Mouse (Mus musculus) small intestine, adult 2 months (tissue): ENCODE results near the gene Pars2. TPM values are rescaled to one million over a fixed set of nuclear protein-coding genes. Genes with fewer than 3 reads are reported as not detected.

ENCODE experiments used
- H3K27ac ChIP-seq: fragments of 200-500 bp; 2 replicates; pipeline ENCODE4 v1.5.1; 2012; ENCODE audit warnings: low read depth, low read length, control low read depth, inconsistent platforms; ENCODE audit not compliant: insufficient read depth
- H3K27me3 ChIP-seq: fragments of 200-500 bp; 2 replicates; pipeline ENCODE4 v1.6.1; 2012; ENCODE audit warnings: mild to moderate bottlenecking, moderate library complexity, low read length, inconsistent platforms; ENCODE audit not compliant: control insufficient read depth, insufficient read depth
- H3K36me3 ChIP-seq: fragments of 200-500 bp; 2 replicates; pipeline ENCODE4 v1.6.1; 2012; ENCODE audit warnings: mild to moderate bottlenecking, low read length, control low read depth, inconsistent platforms; ENCODE audit not compliant: control insufficient read depth, insufficient read depth
- H3K4me1 ChIP-seq: fragments of 200-500 bp; 2 replicates; pipeline ENCODE4 v1.6.1; 2012; ENCODE audit warnings: low read length, inconsistent platforms, mixed read lengths; ENCODE audit not compliant: control insufficient read depth, insufficient read depth, insufficient read length
- H3K4me3 ChIP-seq: fragments of 200-500 bp; 2 replicates; pipeline ENCODE4 v1.5.1; 2012; ENCODE audit warnings: low read depth, mild to moderate bottlenecking, control low read depth, inconsistent platforms, low read length, moderate library complexity
- CTCF ChIP-seq: fragments of 200-500 bp; IDR thresholded peaks from 2 replicates; pipeline ENCODE4 v1.5.1; 2012; ENCODE audit warnings: low read depth, mild to moderate bottlenecking, control low read depth, inconsistent platforms, low read length, moderate library complexity, mixed read lengths; ENCODE audit not compliant: insufficient replicate concordance, insufficient read length; ENCODE audit errors: extremely low read depth
- POLR2A ChIP-seq: fragments of 200-500 bp; IDR thresholded peaks from 2 replicates; pipeline ENCODE4 v1.6.1; 2012; ENCODE audit warnings: low read depth, mild to moderate bottlenecking, control low read depth, inconsistent platforms, low read length, moderate library complexity
- WGBS: fragments of 180-500 bp; shearing (Covaris S2); methylation state at CpG from one replicate; pipeline ENCODE4 v1.1.7; 2018; 5-methylcytosine and 5-hydroxymethylcytosine counted together
- polyA plus RNA-seq: library from polyadenylated mRNA; depleted of rRNA; stranded (reverse); fragments of >200 nt; gene quantifications from 2 replicates; pipeline ENCODE4 v1.2.3, GENCODE M21; 2012

The Pars2 gene
- polyA plus RNA-seq, 1 experiment, result 7.5 TPM

DNA sequence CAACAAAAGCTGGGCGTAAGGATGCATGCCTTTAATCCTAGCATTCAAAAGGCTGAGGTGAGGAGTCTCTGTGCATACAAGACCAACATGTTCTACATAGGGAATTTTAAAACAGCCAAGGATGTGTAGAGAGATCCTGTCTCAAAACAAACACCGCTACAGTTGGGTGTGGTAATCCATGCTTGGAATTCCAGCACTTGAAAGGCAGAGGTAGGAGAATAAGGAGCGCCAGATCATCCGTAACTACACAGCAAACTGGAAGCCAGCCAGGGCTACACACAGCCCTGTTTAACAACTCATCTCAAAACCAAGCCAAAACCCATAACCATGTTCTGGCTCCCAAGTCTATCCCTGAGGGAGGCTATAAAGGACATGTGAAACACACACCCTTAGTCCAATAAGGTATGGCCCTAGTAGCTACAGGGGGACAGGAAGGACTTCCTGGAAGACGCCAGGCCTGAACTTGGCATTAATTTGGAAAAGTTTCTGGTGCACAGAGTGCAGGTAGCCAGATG lies 13.1 kb downstream of the Pars2 start:
- Histone ChIP-seq H3K4me3 (no peak overlapping the region), H3K27me3 (no peaks in the 10 kb centered on the region), H3K27ac (no peak overlapping the region), H3K36me3 (peaks cover 81% of the 10 kb centered on the region), H3K4me1 (no peaks in the 10 kb centered on the region)
- 81% methylated on average over 5 of the region's 5 CpGs for WGBS
- TF ChIP-seq CTCF, result no peak
- TF ChIP-seq POLR2A, result no peak

DNA sequence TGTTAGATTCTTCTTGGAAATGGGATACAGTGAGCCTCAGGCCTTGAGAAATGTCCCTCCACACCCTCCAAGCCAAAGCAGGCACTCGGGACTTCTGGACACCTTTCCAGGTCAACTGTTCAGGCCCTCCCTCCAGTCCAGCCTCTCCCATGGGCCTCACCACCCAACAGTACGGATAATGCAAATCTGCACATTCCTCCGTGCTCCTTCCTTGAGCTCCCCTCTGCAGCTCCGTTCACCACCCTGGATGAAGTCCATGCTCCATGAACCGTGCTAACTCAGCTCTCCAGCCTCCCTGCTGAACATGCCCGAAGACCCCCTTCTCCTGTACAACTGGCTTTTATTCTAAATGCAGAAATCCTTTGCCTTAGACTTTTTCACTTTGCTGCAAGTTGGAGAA lies 13.8 kb downstream of the Pars2 start:
- H3K36me3 ChIP-seq, result peaks cover 85% of the 10 kb centered on the region
- H3K4me1 ChIP-seq, result no peaks in the 10 kb centered on the region
- WGBS, result 94% methylated on average over 6 of the region's 6 CpGs
- H3K27me3 ChIP-seq, result no peaks in the 10 kb centered on the region
- no peak for TF ChIP-seq POLR2A
- no peak for TF ChIP-seq CTCF
- no peak overlapping the region for H3K27ac ChIP-seq
- no peak overlapping the region for H3K4me3 ChIP-seq

DNA sequence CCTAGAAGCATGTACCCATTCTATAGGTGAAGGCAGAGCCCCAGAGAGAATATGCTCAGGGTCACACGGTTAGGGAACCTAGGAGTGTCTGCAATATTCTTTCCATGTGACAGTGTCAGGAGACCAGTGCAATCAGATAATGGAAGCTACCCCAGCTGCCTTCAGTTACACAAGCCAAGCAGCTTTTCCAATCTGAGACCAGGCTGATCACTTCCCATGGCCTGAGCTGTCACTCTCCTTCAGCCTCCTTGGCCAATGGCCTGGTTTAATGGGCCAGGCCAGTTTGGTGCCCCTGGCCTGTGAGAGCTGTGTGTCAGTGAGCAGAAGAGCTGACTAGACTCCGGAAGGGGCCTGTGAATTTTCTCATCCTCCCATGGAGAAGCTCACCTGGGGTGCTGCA lies 14.4 kb downstream of the Pars2 start:
- Histone ChIP-seq H3K4me3 (no peak overlapping the region), H3K27ac (no peak overlapping the region), H3K36me3 (peaks cover 85% of the 10 kb centered on the region), H3K4me1 (no peaks in the 10 kb centered on the region), H3K27me3 (no peaks in the 10 kb centered on the region)
- TF ChIP-seq POLR2A, result no peak
- TF ChIP-seq CTCF, result no peak
- WGBS, result 90% methylated on average over 2 of the region's 2 CpGs

DNA sequence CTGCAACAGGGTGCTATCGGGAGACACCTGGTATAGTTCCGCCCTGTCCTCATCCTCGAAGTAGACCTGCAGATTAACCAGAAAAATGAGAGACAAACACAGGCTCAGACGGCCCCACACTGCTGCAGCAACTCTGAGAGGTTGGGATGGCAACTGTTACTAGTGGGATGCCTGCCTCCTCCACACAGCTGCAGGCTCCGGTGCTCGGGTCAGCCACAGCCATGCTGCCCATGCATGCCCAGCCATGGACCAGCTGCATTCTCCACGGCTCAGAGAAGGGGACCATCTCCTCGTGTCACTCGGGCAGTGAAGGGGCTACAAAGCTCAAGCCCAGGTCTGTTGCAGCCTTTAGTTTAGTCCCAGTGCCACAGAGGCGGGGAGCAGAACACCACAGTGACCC lies 14.8 kb downstream of the Pars2 start:
- Histone ChIP-seq H3K27me3 (no peaks in the 10 kb centered on the region), H3K27ac (no peak overlapping the region), H3K4me3 (no peak overlapping the region), H3K36me3 (peaks cover 87% of the 10 kb centered on the region), H3K4me1 (no peaks in the 10 kb centered on the region)
- TF ChIP-seq CTCF (no peak), POLR2A (no peak)
- WGBS, result 90% methylated on average over 10 of the region's 10 CpGs

DNA sequence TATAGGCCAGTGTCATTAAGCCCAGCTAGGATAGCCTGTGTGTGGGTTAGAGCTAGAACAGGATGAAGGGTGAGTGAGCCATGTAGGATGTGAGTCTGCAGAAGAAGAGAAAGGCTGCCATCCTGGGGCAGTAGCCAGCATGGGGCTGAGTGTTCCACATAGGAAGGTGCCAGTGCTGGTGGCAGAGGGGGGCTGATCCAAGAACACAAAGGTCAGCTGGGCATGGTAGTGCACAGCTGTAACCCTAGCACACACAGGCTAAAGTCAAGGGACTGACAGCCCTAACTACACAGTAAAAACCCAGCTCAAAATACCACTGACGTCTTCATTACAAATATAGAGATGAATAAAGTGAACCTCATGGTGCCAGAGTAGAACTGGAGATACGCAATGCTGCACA lies 15.7 kb downstream of the Pars2 start:
- Histone ChIP-seq H3K4me3 (no peak overlapping the region), H3K27ac (no peak overlapping the region), H3K4me1 (no peaks in the 10 kb centered on the region), H3K36me3 (peaks cover 87% of the 10 kb centered on the region), H3K27me3 (no peaks in the 10 kb centered on the region)
- TF ChIP-seq POLR2A, result no peak
- TF ChIP-seq CTCF, result no peak
- 100% methylated on average over 2 of the region's 2 CpGs for WGBS

DNA sequence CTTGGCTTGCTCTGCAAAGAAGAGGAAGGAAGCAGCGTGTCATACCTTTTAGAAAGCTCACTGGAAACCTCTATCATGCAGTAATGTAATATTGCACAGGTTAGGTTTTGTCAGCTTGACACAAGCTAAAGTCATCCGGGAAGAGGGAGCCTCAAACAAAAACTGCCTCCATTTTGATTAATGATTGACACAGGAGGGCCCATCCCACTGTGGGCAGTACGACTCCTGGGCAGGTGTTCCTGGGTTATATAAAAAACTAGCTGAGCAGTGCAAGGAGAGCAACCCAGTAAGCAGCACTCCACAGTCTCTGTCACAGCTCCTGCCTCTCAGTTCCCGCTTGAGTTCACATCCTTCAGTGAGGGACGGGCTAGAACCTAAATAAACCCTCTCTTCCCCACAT lies 25.9 kb downstream of the Pars2 start:
- 56% methylated on average over 5 of the region's 5 CpGs for WGBS

DNA sequence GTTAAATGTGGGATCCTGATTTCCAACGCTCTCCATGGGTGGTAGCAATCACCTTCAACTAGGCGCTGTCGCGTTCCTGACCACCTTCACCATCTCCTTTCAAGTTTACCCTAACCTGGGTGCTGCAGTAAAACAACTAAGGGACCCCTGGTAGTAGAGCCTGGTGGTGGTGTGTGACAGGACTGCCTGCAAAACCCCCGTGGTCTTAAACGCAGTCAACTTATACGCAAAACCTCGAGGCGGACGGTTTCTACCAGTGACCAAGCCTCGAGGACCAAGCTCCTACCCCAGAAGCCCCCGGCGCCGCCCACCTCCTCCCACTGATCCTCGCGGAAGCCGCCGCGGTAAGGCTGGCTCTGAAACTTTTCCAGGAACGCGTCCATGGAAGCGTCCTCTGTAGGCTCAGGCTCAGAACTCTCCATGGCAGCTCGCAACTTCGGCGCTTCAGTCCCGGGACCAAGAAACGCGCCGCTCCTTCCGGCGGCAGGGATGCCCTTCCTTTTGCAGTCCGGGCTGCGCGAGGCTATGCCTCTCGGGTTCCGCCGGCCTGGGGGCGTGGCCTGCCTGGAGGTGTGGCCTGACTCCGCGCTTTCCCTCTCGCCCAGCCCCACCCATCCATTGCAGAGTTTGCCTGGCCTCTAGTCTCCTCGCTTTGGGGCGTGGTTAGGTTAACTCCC lies 27.7 kb downstream of the Pars2 start, which contains the start of gene Ttc4:
Gene Ttc4, minus strand, starts transcription at position 503 of the 677 bp plus-strand sequence.
- TF ChIP-seq CTCF (no peak), POLR2A (peak; percentile 83)
- peaks cover 26% of the 10 kb centered on the region for H3K36me3 ChIP-seq
- no peaks in the 10 kb centered on the region for H3K4me1 ChIP-seq
- H3K27me3 ChIP-seq, result no peaks in the 10 kb centered on the region
- H3K4me3 ChIP-seq, result peak within 1 kb of the TSS; percentile 79
- under 1% methylated on average over 43 of the region's 43 CpGs for WGBS
- peak within 1 kb of the TSS; percentile 2; the same call in 1 of the 2 replicates for H3K27ac ChIP-seq

More for the DNA sequence above, 25.9 kb downstream of the Pars2 start:
- no peak overlapping the region for H3K27ac ChIP-seq
- TF ChIP-seq CTCF, result no peak
- H3K4me3 ChIP-seq, result no peak overlapping the region
- no peaks in the 10 kb centered on the region for H3K27me3 ChIP-seq
- no peaks in the 10 kb centered on the region for H3K4me1 ChIP-seq
- H3K36me3 ChIP-seq, result peaks cover 38% of the 10 kb centered on the region
